Mouse (Mus musculus) heart, adult 11 months (tissue): ENCODE data around the gene 1700069L16Rik.

Experiments used
- DNase-seq: peaks from one replicate; pipeline ENCODE4 v3.0.0; 2022

The 1700069L16Rik gene

DNA sequence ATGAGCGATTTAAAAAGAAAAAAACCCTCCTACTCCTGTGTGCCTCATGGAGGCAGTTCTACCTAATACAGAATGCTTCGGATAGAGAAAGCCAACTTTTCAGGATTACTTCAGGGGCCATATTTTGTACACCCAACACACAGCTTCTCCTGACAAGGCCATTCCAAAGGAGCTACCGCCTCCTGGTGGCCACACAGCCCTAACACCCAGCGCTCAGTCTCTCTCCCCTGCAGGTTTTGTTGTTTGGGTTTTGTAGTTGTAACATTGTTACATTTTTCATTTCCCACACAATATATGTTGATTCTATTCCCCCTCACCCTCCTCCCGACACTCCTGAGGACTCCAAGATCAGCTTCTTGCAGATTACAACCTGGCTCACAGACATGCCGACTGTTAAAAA, 7.6 kb upstream of the 1700069L16Rik start:
- DNase-seq: no peak

DNA sequence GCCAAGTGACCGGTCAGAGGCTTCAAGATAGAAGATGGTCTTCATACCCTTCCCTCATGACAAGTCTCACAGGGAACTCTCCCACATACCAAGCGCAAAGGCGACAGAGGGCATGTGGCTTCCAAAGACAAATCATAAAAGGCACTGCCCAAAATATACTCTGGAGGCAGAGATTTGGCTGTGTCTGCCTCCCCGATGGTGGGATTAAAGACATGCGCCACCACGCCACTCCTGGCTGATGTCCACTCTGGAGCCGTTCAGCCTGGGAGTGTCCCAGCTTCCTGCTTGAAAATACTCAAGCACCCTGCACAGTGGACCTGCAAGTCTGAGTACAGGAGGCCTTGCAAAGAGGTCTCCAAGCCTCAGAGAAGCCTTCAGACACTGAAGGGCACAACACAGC, 6.6 kb upstream of the 1700069L16Rik start:
- DNase-seq: no peak

DNA sequence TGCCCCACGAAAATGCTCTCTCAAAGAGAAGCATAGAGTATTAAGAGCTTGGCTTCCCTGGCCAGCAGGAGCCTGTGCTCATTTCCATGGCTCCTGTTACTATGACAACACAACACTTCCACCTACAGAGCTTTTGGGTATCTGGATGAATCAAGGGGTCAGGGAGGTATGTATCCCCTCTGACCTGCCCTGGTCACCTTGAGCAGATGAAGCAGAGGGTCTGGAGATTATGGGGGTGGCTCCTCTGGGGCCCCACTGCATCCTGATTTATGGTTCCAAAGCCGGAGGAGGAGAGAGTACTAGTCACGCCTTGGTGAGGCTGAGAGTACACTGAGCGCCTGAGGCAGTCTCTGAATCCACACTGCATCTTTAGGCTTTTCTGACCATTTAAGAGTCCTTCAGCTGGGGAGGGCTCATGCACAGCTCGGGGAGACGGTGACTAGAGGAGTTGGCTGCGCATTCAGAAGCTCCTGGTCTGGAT, 6.1 kb upstream of the 1700069L16Rik start:
- DNase-seq: no peak

DNA sequence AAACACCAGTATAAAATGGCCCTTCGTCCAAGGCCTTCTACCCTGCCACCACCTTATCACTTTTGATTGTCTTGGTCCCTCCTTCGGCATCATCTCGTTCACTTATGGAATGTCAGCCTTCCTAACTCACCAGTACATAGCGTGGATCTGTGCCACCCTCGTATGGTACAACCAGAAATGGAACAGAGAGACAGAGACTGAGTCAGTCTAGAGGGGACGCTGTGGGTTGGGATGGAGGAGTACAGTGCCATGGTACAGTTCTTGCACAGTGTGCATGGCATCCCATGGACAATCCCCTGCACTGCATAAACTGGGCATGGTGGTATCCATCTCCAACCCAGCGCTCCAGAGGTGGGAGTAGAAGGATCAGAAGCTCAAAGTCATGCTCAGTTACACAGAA, 4.1 kb upstream of the 1700069L16Rik start:
- DNase-seq: no peak

DNA sequence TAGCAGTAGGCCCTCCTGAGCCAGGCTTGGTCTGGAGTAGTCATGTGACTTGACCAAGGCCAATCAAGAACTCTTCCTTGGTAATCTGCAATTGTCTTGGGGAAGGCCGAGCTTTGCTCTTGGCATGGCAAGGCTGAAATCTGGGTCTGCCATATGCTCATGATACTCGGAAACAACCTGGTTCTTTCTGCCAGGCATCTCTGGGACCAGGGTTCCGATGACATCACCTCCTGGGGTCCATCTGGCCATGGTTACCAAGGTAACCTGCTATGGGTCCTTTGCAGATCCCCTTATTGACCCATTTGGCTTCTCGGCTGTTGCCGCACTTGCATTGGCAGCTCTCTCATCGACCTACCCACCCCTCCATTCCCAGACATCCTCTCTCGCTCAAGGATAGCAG, 3.4 kb upstream of the 1700069L16Rik start:
- DNase-seq: no peak

DNA sequence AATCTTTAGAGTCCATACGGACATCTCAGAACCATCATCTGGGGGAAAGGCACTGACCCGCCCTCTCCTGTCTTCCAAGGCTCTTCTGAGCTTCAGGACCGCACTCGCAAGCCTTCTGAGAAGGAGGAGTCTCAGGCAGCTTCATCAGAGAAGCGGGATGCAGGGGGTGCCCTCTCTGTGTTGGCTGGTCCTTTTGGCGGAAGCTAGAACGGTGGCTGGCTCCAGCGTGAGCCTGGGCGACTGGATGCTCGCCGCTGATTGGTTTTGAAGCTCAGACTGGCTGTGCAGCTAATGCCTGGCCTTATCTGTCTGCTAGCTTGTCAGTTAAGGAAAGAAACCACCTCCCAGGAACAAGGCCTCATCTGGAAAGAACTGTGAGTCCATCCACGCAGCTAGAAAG, 2.7 kb upstream of the 1700069L16Rik start:
- no peak for DNase-seq

DNA sequence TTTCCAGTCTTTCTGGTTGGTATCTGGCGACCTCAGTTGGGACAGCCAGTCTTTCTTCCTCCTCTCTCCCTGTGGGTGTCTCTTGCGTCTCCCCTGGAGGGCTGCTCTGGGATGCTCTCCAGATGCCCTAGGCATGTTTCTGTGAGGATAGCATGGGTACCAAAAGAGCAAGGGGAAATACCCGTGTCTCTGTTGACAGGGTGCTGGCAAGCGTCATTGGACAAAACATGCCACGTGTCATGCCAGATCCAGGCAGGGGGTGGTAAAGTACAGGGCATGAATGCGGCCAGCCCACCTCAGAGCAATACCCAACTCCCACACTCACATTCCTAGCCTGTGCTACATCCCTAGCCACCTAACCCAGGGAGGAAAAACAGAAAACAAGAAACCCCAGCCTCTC, 2.0 kb upstream of the 1700069L16Rik start:
- DNase-seq: no peak

DNA sequence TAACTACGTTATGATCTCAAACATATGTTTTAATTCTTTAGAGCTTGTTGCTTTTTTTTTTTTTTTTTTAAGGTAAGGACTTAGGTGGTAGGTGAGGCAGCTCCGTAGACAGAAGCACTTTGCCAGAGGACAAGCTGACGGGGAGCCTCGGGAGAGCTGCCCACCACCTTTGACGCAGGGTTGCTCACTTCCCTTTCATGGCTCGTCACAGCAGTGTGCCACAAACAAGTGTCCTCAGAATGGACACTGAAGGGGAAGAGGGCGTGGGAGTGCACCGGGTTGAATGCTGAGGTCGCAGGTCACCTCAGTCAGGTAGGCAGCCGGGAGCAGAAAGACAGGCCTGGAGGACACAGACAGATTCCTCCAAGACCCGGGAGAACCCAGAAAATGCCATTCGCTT, 845 bp upstream of the 1700069L16Rik start:
- no peak for DNase-seq

DNA sequence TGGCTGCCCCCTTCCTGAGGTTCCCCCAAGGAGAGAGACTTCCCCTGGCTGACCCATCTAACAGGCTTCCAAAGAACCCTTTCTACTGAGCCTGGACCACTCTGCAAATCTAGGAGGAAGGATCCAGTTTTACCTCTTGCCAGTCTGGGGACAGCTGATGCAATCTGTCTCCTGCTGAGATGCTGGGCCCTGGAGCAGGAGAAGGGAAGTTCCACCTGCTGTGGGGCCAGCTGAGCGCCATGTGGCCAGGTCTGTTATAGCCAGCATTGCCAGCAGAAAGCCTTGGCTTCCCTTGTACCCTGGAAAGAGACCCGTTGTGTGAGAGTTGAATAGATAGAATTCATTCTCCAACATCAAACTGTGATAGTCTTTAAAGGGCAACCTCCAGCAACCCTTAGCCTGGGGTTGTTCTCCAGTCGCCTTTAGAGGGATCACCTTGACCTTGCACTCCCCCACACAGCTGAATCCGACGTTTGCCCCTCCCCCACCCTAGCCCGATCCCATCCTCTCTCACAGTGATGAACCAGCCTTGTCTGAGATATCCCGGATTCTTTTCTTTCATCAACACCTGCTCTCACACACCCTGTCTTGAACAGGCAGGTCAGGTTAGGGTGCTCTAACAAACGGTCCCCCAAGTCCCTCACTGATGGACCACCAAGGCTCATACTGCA, 870 bp downstream of the 1700069L16Rik start:
- DNase-seq: no peak

DNA sequence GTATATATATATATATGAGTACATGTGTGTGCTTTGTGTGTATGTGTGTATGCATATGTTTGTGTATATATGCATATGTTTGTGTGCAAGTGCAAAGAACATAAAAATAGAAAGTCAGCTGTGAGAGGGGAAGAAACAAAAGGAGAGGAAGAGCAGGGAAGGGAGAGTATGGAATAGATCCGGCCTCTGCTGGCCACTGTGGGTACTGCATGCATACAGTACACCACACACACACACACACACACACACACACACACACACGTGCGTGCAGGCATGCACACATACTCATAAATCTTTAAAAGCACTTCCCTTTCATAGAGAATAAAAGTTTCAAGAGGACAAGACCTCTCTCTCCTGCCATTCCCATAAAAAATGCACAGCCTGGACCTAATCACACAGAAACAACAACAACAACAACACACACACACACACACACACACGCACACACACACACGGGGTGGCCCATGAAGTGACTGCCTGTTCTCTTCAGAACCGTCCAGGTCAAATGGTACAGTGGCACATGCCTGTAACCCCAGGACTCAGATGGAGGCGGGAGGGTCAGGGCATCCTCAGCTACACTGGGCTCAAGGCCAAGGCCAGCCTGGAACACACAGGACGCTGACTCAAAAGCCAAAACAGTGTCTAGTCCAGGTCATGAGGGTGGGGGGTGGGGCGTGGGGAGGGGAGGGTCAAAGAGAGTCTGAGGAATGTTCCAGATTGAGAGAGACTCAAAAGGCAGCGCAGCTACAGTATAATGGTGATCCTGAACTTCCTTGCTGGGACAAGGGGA, 2.2 kb downstream of the 1700069L16Rik start:
- no peak for DNase-seq

DNA sequence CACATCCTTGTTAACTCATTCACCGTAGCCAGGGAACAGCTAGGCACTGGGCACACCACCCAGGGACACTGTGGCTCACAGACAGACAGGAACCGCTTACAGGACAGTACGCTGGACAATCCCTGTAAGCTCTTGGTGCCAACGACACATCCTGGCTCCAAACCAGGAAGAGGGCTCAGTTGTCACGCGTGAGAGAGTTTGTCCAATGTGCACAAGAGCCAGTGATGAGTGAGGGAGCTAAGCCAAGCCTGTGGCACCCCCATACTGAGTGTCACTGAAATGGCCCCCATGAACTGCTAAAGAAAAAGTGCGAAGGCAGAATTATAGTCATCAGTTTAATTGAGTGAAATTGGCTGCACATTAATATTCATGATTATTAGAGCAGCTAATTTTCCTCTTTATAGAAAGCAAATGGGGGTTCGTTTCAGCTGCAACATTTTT, 5.3 kb downstream of the 1700069L16Rik start:
- no peak for DNase-seq

DNA sequence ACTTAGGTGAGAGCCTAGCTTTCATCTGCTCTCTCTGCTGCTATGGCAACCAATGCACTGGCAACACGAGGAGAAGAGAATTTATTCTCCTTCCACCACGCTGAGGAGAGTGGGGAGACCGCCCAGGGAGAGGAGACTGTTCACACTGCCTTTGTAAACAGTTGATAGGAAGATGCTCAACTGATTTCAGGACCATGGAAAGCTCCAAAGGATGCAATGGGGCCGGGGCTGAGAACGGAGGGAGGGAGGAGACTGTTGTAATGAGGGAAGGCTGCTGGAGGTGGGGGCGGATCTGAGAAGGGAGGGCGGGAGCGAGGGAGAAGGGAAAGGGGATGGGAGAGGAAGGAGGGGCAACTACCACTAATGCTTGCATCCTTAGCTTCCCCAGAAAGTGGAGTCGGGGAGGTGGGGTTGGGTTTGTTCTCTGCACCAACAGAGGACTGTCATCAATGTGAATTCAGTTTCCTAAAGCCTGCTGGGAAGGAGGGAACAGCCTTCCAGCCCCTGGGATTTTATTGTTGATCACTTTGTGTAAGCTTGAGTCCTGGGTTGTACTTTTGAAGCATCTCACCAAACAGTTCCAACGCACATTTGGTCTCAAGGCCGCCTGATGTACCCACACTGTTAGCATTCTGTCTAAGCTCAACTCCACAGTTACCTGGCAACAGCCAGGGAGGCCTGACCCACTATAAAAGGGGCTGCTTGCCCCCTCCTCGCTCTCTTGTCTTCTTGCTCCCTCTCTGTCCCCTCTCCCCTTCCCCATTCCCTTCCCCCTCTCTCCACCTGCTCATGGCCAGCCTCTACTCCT, 7.8 kb downstream of the 1700069L16Rik start:
- no peak for DNase-seq

DNA sequence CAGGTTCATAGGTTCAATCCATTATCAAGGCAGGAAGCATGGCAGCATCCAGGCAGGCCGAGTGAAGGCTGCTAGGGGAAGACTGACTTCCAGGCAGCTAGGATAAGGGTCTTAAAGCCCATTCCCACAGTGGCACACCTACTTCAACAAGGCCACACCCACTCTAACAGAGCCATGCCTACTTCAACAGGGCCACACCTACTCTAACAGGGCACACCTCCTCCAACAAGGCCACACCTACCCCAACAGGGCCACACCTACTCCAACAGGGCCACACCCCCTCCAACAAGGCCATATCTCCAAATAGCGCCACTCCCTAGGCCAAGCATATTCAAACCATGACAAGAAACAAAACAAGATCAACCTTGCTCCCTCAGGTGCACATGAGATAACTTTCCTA, 11.7 kb downstream of the 1700069L16Rik start:
- no peak for DNase-seq

DNA sequence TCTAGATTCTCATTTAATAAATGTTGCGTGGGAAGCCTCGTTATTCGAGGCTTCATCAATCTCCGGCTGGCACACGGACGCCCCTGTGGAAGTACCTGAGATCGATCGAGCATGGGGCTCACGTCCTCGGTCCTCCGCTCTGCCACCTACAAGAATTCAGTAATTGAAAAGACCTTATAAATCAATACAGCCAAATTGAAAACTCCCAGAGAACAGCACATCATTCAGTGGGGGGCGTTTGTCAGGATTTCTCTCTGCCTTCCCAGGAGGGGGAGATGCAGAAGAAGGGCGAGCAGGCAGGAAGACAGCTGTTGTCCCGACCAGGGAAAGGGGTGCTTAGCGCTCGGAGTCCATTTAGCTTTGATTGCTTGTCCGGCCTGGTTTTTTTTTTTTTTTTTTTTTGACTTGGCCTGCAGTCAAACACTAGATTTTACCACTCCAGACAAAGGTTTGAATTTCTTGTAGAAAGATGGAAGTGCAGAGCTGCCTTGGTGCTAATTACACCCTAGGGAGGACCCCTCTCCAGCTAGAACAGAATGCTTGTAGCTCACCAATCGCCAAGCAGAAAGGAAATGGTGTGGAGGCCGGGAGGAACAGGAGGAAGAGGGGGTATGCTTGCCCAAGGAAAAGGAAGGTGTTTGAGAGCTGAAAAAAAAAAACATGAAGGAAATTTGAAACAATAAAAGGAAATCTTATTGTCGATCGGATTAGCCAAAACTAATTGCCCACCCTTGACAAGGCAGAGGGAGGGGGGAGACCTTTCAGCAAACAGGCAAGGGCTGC, 20.6 kb downstream of the 1700069L16Rik start:
- DNase-seq: peak; percentile 96

DNA sequence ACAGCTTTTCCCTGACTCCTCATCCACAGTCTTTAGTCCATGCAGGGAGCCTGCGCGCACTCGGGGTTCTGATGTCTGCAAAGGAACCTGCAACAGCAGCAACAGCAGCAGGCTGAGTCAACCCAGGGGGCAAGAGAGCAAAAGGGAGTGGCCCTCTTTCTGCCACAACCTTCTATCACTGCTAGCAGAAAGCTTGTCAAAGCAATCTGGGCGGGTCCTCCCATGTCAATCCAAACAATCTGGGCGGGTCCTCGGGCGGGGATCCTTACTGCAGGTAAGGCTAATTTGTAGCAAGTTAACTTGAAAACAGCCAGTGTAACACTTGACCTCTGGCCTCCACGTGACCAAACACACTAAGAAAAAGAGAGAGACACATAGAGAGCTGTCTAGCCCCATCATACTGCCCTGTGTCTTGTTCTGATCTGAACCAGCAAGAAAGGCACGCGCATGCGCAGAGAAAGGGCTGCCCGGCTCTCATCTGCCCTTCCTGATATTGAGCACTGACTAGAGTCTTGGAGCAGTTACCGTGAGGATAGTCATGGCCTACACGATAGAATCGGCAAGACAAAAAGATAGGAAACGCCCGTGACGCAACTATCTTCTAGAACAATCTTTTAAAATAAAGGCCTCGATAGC, 24.1 kb downstream of the 1700069L16Rik start:
- no peak for DNase-seq

DNA sequence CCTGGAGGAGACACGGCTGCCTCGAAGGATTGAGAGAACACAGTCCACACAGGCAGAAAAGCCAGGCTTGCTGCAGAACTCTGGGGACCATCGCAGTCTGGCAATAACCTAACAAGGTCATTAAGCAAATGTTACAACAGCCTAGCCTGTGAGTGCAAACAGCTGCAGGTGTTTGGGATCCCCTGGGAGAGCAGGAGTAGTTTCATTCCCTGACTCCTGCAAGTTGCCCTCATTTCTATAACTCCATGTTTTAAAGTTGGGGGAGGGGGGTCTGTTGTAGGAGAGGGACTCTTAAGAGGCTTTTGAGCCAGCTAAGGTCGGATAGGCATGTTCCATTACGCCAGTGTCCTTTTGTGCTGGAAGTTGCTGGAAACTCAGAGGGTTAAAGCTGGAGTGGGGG, 30.2 kb downstream of the 1700069L16Rik start:
- DNase-seq: peak; percentile 91

DNA sequence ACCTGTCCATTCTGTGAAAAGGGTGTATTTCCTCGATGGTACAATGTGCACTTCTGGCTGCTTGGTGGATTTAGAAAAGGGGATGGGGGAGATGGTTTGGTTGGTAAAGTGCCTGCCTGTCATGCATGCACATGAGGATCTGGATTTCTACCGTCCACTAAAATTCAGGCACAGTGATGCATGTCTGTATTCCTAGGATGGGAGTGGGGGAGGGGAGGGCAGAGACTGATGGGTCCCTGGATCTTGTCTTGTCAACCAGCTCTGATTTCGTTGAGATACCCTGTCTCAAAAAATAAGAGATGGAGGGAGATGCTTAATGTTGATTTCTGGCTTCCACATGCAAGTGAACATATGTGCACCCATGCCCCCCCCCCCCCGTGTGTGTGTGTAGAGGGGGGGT, 30.6 kb downstream of the 1700069L16Rik start:
- DNase-seq: no peak

DNA sequence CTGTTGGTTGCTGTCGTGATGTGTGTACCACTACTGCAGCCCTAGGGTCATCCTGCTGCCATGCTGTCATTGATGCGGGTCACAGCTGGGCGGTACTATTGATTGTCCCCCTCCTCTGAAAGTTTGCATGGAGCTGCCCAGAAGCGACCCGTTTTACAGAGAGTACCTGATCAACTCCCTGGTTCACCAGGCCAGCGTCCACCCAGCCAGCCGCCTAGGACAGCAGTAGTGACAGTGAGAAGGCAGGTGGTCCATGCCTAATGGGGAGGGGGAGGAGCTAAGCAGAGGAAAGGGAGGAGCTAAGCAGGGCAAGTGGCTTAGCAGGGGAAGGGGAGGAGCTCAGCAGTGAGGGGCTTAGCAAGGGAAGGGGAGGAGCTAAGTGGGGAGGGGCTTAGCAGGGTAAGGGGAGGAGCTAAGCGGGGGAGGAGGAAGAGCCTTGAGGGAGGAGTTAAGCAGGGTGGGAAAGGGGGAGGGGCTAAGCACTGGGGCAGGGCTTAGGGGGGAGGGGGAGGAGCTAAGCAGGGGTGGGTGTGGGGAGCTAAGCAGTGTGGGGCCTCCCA, 31.3 kb downstream of the 1700069L16Rik start:
- DNase-seq: no peak

DNA sequence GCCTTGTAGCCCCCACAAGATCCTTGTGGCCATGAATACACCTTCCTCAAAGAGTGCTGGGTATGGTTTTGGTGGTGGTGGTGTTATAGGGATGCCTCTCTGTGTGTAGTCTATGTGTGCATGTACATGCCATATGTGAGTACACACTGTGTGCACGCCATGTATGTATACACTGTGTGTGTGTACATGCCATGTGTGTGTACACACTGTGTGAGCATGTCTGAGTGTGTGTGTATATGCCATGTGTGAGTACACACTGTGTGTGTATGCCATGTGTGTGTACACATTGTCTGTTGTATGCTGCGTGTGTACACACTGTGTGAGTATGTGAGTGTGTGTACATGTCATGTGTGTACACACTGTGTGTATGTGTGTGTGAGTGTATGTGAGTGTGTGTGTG, 33.7 kb downstream of the 1700069L16Rik start:
- no peak for DNase-seq

DNA sequence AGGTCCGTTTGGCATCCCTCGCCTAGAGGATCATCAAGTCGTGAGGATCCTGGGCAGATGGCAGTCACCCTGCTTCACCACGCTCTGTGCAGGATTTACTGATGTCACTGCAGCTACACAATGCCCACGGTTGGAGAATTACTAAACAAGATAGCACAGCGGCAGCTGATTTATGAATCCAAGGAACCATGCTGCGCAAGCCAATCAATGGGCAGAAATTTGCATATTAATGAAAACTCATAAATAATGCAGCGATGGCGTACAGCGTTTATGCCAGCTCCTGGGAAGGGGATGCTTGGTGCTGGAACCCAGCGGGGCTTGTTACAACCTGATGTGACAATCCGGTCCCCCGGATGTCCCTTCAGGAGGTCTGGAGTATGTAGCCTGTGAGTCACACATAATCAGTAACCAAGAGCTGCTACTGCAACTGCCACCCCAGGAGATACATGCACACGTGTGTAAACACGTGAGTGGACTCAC, 34.5 kb downstream of the 1700069L16Rik start:
- no peak for DNase-seq

DNA sequence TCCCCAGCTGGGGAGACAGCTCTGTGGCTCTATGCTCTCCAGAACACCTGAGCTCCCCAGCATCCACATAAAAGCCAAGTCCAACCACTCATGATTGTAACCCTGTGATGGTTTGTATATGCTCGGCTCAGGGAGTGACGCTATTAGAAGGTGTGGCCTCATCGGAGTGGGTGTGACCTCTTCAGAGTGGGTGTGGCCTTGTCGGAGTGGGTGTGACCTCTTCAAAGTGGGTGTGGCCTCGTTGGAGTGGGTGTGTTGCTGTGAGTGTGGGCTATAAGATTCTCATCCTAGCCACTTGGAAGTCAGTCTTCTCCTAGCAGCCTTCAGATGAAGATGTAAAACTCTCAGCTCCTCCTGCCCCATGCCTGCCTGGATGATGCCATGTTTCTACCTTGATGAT, 37.1 kb downstream of the 1700069L16Rik start:
- no peak for DNase-seq

DNA sequence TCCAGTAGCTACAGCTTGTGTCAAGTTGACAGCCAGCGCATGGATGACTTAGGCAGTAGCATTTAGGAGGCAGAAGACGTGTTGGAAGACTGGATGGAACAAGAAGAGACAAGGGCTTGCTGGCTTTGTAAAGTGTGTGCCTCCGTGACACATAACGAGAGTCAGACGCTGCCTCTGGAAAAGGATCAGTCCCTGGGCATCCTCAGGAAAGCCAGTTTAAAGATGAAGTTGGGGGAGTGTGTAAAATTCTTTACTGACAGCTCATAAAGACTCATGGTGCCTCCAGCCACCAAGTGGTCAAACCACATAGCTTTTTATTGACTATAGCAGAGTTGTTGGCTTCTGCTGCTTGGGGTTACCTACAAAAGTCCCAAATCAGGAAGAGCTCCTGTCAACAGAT, 39.1 kb downstream of the 1700069L16Rik start:
- no peak for DNase-seq
